Mouse (Mus musculus) olfactory bulb, adult 2 months (tissue): ENCODE measurements around the gene Col17a1.

Experiments
- CTCF ChIP-seq: fragments of 200-500 bp; IDR thresholded peaks from 2 replicates; pipeline ENCODE4 v1.5.1; 2012; ENCODE audit warnings: low read depth, mild to moderate bottlenecking, low read length, moderate library complexity; ENCODE audit not compliant: insufficient read depth
- POLR2A ChIP-seq: fragments of 200-500 bp; IDR thresholded peaks from 2 replicates; pipeline ENCODE4 v1.6.1; 2012; ENCODE audit warnings: mild to moderate bottlenecking, low read depth, low read length, moderate library complexity; ENCODE audit not compliant: insufficient read depth

DNA sequence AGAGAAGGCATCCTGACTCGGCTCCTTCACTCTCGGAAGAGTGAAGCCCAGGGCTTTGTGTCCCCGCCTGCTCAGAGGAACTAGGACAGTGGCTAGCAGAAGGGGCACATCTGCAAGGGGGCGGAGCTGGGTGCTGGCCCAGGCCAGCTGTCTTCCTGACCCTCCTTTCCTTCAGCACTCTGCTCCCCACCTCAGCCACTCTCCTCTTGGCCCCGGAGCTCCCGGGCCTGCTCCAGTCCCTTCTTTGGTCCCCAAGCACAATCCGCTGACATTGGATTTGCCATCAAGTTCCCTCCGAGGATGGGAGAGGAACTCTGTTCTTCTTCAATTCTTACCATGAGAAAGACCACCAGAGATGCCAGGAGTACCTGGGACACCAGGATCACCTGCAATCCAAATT lies 39.6 kb downstream of the Col17a1 start:
- TF ChIP-seq CTCF, result no peak
- TF ChIP-seq POLR2A, result no peak
